Mouse (Mus musculus): ENCODE data around the gene Emsy.

DNA sequence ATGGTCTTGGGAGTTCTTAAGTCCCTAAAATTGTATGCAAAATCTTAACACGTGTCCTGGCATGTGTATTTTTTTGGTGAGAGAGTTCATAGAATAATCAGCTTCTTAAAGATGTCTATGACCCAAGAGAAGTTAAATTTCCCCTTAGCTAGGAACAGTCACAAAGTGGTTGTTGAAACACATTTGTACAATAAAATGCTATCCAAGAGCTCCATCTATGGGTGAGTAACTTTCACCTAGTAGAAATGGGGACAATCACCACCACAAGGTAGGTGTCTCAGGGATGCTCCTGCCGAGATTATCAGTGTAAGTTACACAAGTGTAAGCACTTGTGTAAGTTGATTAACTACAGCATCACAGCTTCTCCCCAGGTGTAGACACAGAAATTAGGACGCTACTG lies 67.6 kb downstream of the Emsy start:
- TF ChIP-seq FLI1 (IDR thresholded peaks at IDR 0.05; ENCODE audit: low read length): no peak
- no peak for TF ChIP-seq GATA1 (IDR thresholded peaks at IDR 0.05; ENCODE audit: borderline replicate concordance, low read length)

Measured in megakaryocyte, embryonic 14.5 days (primary cell).